Mouse (Mus musculus) stomach, postnatal 0 days (tissue): ENCODE data around the gene Rubcn.

Experiments used
- CTCF ChIP-seq: IDR thresholded peaks from 2 replicates; pipeline ENCODE4 v1.5.1; 2016; ENCODE audit warnings: antibody characterized with exemption, low read depth, mild to moderate bottlenecking, moderate library complexity
- EP300 ChIP-seq: optimal IDR thresholded peaks from 2 replicates; pipeline ENCODE3; 2016; ENCODE audit warnings: antibody characterized with exemption

- TF ChIP-seq CTCF (no peak), EP300 (no peak)
Observed at GRCm38 (mm10) chr16:32858356-32858755, 19.2 kb downstream of the Rubcn start.
